Mouse (Mus musculus) embryonic facial prominence, embryonic 11.5 days (tissue): ENCODE data around the gene Tecr. TPM values are rescaled to one million over a fixed set of nuclear protein-coding genes. Genes with fewer than 3 reads are reported as not detected.
A peak's percentile ranks its signal among the peaks of the same experiment; 100 is the strongest.

ENCODE experiments used
- ATAC-seq: fragments of 200-750 bp; cut with Nextera tagmentation; replicated peaks from 2 replicates; pipeline ENCODE4 v1.8.0; 2017; ENCODE audit warnings: low read depth; ENCODE audit not compliant: insufficient number of reproducible peaks, low FRiP score, low TSS enrichment
- DNase-seq: peaks from one replicate; pipeline ENCODE4 v3.0.0-alpha.2; 2015; ENCODE audit warnings: low spot score
- H3K27ac ChIP-seq: fragments of 300-500 bp; sonication (generic); replicated peaks from 2 replicates; pipeline ENCODE4 v1.5.1; 2014; ENCODE audit warnings: mild to moderate bottlenecking, low read depth, low read length, control low read depth
- H3K27me3 ChIP-seq: fragments of 300-500 bp; sonication (generic); 2 replicates; pipeline ENCODE4 v1.6.1; 2014; ENCODE audit warnings: mild to moderate bottlenecking, low read length, moderate library complexity, mixed read lengths; ENCODE audit not compliant: control insufficient read depth, insufficient read depth
- H3K36me3 ChIP-seq: fragments of 300-500 bp; sonication (generic); replicated peaks from 2 replicates; pipeline ENCODE4 v1.6.1; 2014; ENCODE audit warnings: low read depth, mild to moderate bottlenecking, low read length, moderate library complexity, mixed read lengths; ENCODE audit not compliant: control insufficient read depth, insufficient read depth
- H3K4me1 ChIP-seq: fragments of 300-500 bp; sonication (generic); 2 replicates; pipeline ENCODE4 v1.6.1; 2014; ENCODE audit warnings: low read length, mixed read lengths; ENCODE audit not compliant: control insufficient read depth, insufficient read depth
- H3K4me2 ChIP-seq: fragments of 300-500 bp; sonication (generic); 2 replicates; pipeline ENCODE4 v1.6.1; 2014; ENCODE audit warnings: low read depth, mild to moderate bottlenecking, control low read depth, low read length, moderate library complexity
- H3K4me3 ChIP-seq: fragments of 300-500 bp; sonication (generic); 2 replicates; pipeline ENCODE4 v1.5.1; 2014; ENCODE audit warnings: low read depth, low read length, control low read depth
- H3K9ac ChIP-seq: fragments of 300-500 bp; sonication (generic); replicated peaks from 2 replicates; pipeline ENCODE4 v1.6.1; 2014; ENCODE audit warnings: mild to moderate bottlenecking, control low read depth, low read length
- H3K9me3 ChIP-seq: fragments of 300-500 bp; sonication (generic); replicated peaks from 2 replicates; pipeline ENCODE4 v1.6.1; 2016; ENCODE audit warnings: mild to moderate bottlenecking, low read length, inconsistent platforms, mixed read lengths; ENCODE audit not compliant: control insufficient read depth
- WGBS: fragments of 180-500 bp; shearing (Covaris S2); extraction: QIAGEN DNeasy Blood & Tissue Kit; methylation state at CpG from one replicate; pipeline ENCODE4 v1.1.7; 2014; 5-methylcytosine and 5-hydroxymethylcytosine counted together
- polyA plus RNA-seq: library from polyadenylated mRNA; unstranded; fragments of >200 nt; fragmentation: Nextera tagmentation; extraction: Ambion mirVana; gene quantifications from 2 replicates; pipeline ENCODE4 v1.2.1, GENCODE M21; 2014

Tecr gene
- polyA plus RNA-seq: 667 and 692 TPM in 2 replicates

DNA sequence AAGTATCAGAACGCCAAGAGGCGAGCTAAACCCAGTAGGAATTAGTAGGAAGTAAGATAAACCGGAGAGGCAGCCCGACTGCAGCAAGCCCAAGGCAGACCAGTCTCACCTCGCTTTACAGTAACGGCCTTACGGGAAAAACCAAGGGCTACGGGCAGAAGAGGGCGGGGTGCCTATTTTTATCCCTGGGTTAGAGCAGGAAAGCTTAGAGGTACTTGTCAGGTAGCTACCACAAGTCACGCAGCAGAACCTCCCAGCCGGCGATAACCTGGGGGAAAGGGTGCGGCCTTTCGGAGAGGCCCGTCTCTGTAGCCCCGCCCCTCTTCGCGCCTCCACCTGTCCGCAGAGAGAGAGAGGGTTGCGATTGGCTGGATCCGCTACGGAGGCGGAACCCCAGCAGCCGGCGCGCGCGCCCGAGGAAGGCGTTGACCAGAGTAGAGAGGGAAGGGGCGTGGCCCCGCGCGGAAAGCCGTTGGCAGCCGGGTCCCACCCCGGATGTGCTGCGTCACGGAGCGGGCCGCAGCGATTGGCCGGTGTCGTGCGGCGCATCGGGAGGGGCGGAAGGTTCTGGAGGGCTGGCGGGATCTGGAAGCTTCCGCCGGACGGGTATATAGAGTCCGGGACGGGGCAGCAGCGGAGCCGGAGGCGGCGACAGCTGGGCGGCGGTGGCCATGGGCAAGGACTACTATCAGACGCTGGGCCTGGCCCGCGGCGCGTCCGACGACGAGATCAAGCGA, at the start of gene Tecr, which contains the start of gene Dnajb1:
Gene Tecr, minus strand, starts transcription at position 311 of the 737 bp plus-strand sequence.
Gene Dnajb1, plus strand, starts transcription at position 533 of the 737 bp plus-strand sequence.
- peaks cover 3% of the 10 kb centered on the region for H3K4me1 ChIP-seq
- H3K4me3 ChIP-seq: peak within 1 kb of the TSS; percentile 80
- peak; percentile 100 for DNase-seq
- peak; percentile 96 for ATAC-seq
- WGBS: under 1% methylated on average over 64 of the region's 69 CpGs
- no peaks in the 10 kb centered on the region for H3K27me3 ChIP-seq
- H3K4me2 ChIP-seq: peak within 1 kb of the TSS; percentile 84
- H3K27ac ChIP-seq: peak within 1 kb of the TSS; percentile 93
- H3K9me3 ChIP-seq: no peaks in the 10 kb centered on the region
- peak within 1 kb of the TSS; percentile 89 for H3K9ac ChIP-seq
- H3K36me3 ChIP-seq: peaks cover 11% of the 10 kb centered on the region

DNA sequence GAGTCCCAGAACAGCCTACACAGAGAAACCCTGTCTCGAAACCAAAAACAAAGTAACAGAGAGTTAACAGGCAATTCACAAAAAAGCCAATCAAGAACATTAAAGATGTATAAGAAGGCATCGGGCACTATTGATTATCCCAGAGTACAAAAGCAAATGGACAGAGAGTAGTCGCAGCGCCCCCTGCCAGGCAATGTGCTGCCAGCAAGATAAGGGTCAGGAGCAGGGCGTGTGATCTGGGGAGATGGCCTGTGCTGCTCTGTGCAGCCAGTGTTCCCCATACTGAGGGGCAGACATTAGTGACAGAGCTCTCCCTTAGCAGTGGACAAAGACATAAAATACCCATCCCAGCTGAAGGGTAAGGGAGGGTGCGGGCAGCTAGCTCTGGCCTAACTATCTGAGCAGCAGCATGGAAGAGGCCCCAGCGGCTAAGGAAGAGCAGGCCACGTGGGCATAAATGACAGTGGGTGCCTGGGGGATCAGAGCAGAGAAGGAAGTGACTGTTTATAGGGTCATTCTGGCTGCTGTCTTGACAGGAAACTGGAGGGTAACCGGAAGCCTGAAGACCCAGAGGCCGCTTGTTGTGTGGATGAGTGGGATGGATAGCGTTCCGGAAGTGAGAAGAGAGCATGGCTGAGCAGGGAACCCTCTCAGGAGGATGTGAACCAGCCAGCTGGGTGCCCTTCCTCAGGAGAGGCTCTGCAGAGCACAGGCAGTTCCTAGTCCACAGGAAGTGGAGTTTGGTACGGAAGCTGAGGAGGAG, 48.9 kb upstream of the Tecr start:
- no peak for ATAC-seq
- Histone ChIP-seq H3K36me3 (no peaks in the 10 kb centered on the region; the same call in 1 of the 2 replicates), H3K27ac (no peak overlapping the region), H3K4me1 (peaks cover 17% of the 10 kb centered on the region), H3K9me3 (no peaks in the 10 kb centered on the region), H3K4me2 (no peak overlapping the region), H3K9ac (no peak overlapping the region), H3K27me3 (no peaks in the 10 kb centered on the region), H3K4me3 (no peak overlapping the region)
- 72% methylated on average over 13 of the region's 13 CpGs for WGBS
- no peak for DNase-seq

- Histone ChIP-seq H3K36me3 (no peaks in the 10 kb centered on the region; the same call in 1 of the 2 replicates), H3K4me3 (no peak overlapping the region), H3K27me3 (no peaks in the 10 kb centered on the region), H3K4me2 (no peak overlapping the region), H3K9ac (no peak overlapping the region), H3K4me1 (peaks cover 13% of the 10 kb centered on the region), H3K27ac (no peak overlapping the region), H3K9me3 (no peaks in the 10 kb centered on the region)
- WGBS: 90% methylated on average over 9 of the region's 9 CpGs
- no peak for ATAC-seq
- no peak for DNase-seq
These were observed 48.3 kb upstream of the Tecr start for GRCm38 (mm10) chr8:83656043-83656442.

GRCm38 (mm10) chr8:83654725-83655124, 47.0 kb upstream of the Tecr start:
- Histone ChIP-seq H3K4me1 (peaks cover 9% of the 10 kb centered on the region), H3K4me3 (no peak overlapping the region)
- WGBS: 91% methylated on average over 6 of the region's 6 CpGs

GRCm38 (mm10) chr8:83653662-83654017, 45.9 kb upstream of the Tecr start:
- 41% methylated on average over 10 of the region's 10 CpGs for WGBS
- H3K36me3 ChIP-seq: no peaks in the 10 kb centered on the region; the same call in 1 of the 2 replicates
- H3K4me1 ChIP-seq: peaks cover 9% of the 10 kb centered on the region
- peak overlapping the region; percentile 8; the same call in 1 of the 2 replicates for H3K27ac ChIP-seq
- peak overlapping the region; percentile 83 for H3K9ac ChIP-seq
- peak overlapping the region; percentile 86 for H3K4me3 ChIP-seq
- H3K9me3 ChIP-seq: no peaks in the 10 kb centered on the region
- H3K4me2 ChIP-seq: peak overlapping the region; percentile 92
- DNase-seq (no peak), ATAC-seq (no peak)
- no peaks in the 10 kb centered on the region for H3K27me3 ChIP-seq

More at GRCm38 (mm10) chr8:83654725-83655124, 47.0 kb upstream of the Tecr start:
- DNase-seq (no peak), ATAC-seq (no peak)
- Histone ChIP-seq H3K9ac (no peak overlapping the region), H3K36me3 (no peaks in the 10 kb centered on the region; the same call in 1 of the 2 replicates), H3K27me3 (no peaks in the 10 kb centered on the region), H3K27ac (no peak overlapping the region), H3K9me3 (no peaks in the 10 kb centered on the region), H3K4me2 (no peak overlapping the region)

GRCm38 (mm10) chr8:83652744-83653661, 45.2 kb upstream of the Tecr start:
- H3K27ac ChIP-seq: peak overlapping the region; percentile 74
- H3K4me2 ChIP-seq: peak overlapping the region; percentile 92
- under 1% methylated on average over 46 of the region's 46 CpGs for WGBS
- H3K4me3 ChIP-seq: peak overlapping the region; percentile 86
- H3K4me1 ChIP-seq: peaks cover 9% of the 10 kb centered on the region
- DNase-seq: peak; percentile 43
- H3K27me3 ChIP-seq: no peaks in the 10 kb centered on the region
- H3K9ac ChIP-seq: peak overlapping the region; percentile 83
- no peaks in the 10 kb centered on the region for H3K9me3 ChIP-seq
- ATAC-seq: peak; percentile 34
- H3K36me3 ChIP-seq: no peaks in the 10 kb centered on the region; the same call in 1 of the 2 replicates

DNA sequence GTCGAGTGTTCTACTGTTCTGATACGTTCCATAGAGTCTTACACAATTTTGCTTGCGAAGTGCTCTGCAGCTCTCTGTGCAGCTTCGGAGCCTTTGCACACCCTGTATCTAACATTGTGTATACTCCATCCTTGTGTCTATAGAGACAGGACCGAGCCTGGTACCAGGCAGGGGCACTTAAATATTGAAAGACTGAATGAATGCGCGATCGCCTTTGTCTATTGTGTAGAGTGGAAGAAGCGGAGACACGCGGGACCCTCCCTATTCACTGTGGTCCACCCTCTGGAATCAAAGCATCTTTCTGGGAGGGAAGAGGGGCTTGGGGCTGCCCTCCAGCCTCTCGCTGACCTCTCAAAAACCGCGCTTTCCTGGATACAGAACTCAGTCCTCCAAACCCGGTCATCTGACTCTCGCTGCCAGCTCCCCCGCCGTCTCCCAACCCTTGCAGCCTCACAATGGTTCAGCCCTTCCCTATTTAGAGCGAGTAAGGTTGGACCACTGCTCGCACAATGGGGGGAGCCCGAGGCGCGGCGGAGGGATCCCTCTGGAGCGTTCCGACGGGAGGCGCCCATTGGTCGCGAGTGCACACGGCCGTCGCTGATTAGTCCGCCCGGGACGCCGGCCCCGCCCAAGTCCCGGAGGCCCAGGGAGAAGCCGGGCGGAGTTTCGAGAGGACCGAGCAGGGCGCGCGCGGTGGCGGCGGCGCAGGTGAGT, 44.4 kb upstream of the Tecr start, which contains the start of gene Gipc1:
Gene Gipc1, plus strand, starts transcription at position 648 of the 714 bp plus-strand sequence.
- peak; percentile 99 for DNase-seq
- H3K9ac ChIP-seq: peak within 1 kb of the TSS; percentile 83
- H3K4me2 ChIP-seq: peak within 1 kb of the TSS; percentile 92
- peaks cover 9% of the 10 kb centered on the region for H3K4me1 ChIP-seq
- H3K27ac ChIP-seq: peak within 1 kb of the TSS; percentile 74
- peak within 1 kb of the TSS; percentile 86 for H3K4me3 ChIP-seq
- WGBS: 5% methylated on average over 44 of the region's 50 CpGs
- no peaks in the 10 kb centered on the region for H3K9me3 ChIP-seq
- no peaks in the 10 kb centered on the region; the same call in 1 of the 2 replicates for H3K36me3 ChIP-seq
- no peaks in the 10 kb centered on the region for H3K27me3 ChIP-seq
- peak; percentile 95 for ATAC-seq
